Mouse (Mus musculus): Measurements from ENCODE around the gene Atp1a3. TPM values are rescaled to one million over a fixed set of nuclear protein-coding genes. Genes with fewer than 3 reads are reported as not detected.

The Atp1a3 gene
- polyA plus RNA-seq, 1 experiment from 2014 or later, result 429 TPM

GRCm38 (mm10) chr7:24931651-24932050, 74.1 kb downstream of the Atp1a3 start:
- no peak overlapping the region for H3K4me2 ChIP-seq (ENCODE audit: low read depth, low read length)
- H3K27ac ChIP-seq (ENCODE audit: low read depth, low read length), result no peak overlapping the region
- peaks cover 6% of the 10 kb centered on the region; the same call in 1 of the 2 replicates for H3K4me1 ChIP-seq (ENCODE audit: control insufficient read depth, insufficient read depth, low read length)
- H3K36me3 ChIP-seq (ENCODE audit: control insufficient read depth, insufficient read depth, low read length), result 0 out of 2 replicates have a peak, but pooled peaks cover 9% of the 10 kb centered on the region
- ATAC-seq (ENCODE audit: low read depth), result no peak
- H3K9me3 ChIP-seq (ENCODE audit: control insufficient read depth, low read length), result no peaks in the 10 kb centered on the region
- WGBS, result 0% methylated on average over 15 of the region's 15 CpGs
- H3K4me3 ChIP-seq (ENCODE audit: low read depth, low read length), result no peak overlapping the region
- H3K9ac ChIP-seq (replicated peaks; ENCODE audit: low read depth, low read length), result no peak overlapping the region
- peaks cover 38% of the 10 kb centered on the region for H3K27me3 ChIP-seq (ENCODE audit: control insufficient read depth, insufficient read depth, low read length)

DNA sequence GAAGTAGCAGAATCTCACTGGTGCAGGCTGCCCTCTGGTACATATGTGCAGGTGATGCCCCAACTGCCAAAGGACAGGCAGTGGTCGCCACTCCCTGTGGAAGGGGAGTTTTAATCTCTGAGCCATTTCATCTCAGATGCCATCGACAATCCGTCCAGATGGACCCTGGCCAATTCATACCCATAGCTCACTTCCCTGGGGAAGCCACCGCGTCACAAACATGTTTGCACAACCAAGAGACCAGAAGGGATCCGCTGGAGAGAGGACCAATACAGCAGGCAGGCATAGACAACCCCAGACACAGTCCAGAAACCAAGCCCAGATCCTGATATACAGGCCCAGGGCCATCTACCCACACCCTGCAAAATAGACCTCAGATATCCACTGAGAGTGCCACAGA, 75.3 kb downstream of the Atp1a3 start:
- no peak overlapping the region for H3K4me2 ChIP-seq (ENCODE audit: low read depth, low read length)

More for the DNA sequence above, 75.3 kb downstream of the Atp1a3 start:
- no peak overlapping the region for H3K27ac ChIP-seq (ENCODE audit: low read depth, low read length)
- H3K9me3 ChIP-seq (ENCODE audit: control insufficient read depth, low read length), result no peaks in the 10 kb centered on the region
- no peak overlapping the region for H3K4me3 ChIP-seq (ENCODE audit: low read depth, low read length)
- peaks cover 38% of the 10 kb centered on the region for H3K27me3 ChIP-seq (ENCODE audit: control insufficient read depth, insufficient read depth, low read length)
- ATAC-seq (ENCODE audit: low read depth), result no peak
- H3K36me3 ChIP-seq (ENCODE audit: control insufficient read depth, insufficient read depth, low read length), result peaks cover 17% of the 10 kb centered on the region
- no peak overlapping the region for H3K9ac ChIP-seq (replicated peaks; ENCODE audit: low read depth, low read length)
- WGBS, result 39% methylated on average over 6 of the region's 6 CpGs
- peaks cover 6% of the 10 kb centered on the region; the same call in 1 of the 2 replicates for H3K4me1 ChIP-seq (ENCODE audit: control insufficient read depth, insufficient read depth, low read length)

Small RNAs within 50 kb of the gene (microRNA-seq; reads per million reads assigned to microRNA genes)
- gene Mir7046 (not detected), gene Mir7047 (2.6 reads per million)

Other genes starting within 250 kb of the Atp1a3 start
- 0.11 TPM in 1 of 2 replicates, not detected in the other for gene Cd177, start 245.6 kb downstream of the Atp1a3 start, polyA plus RNA-seq (2014; fragmentation: Nextera tagmentation; extraction: Ambion mirVana)
- gene Ceacam10, start 228.8 kb downstream of the Atp1a3 start, polyA plus RNA-seq (2014; fragmentation: Nextera tagmentation; extraction: Ambion mirVana), result 0.99 and 1.2 TPM in 2 replicates
- gene Gm9844, start 143.7 kb downstream of the Atp1a3 start, polyA plus RNA-seq (2014; fragmentation: Nextera tagmentation; extraction: Ambion mirVana), result 25.0 and 25.6 TPM in 2 replicates
- gene Lypd4, start 136.0 kb downstream of the Atp1a3 start, polyA plus RNA-seq (2014; fragmentation: Nextera tagmentation; extraction: Ambion mirVana), result not detected in 2 replicates
- 0.22 TPM in 1 of 2 replicates, not detected in the other for gene Dmrtc2, start 135.9 kb downstream of the Atp1a3 start, polyA plus RNA-seq (2014; fragmentation: Nextera tagmentation; extraction: Ambion mirVana)
- 1,219 and 1,260 TPM in 2 replicates for gene Rps19, start 121.6 kb downstream of the Atp1a3 start, polyA plus RNA-seq (2014; fragmentation: Nextera tagmentation; extraction: Ambion mirVana)
- 0.16 and 0.18 TPM in 2 replicates for gene Cd79a, start 108.6 kb downstream of the Atp1a3 start, polyA plus RNA-seq (2014; fragmentation: Nextera tagmentation; extraction: Ambion mirVana)
- gene Arhgef1, start 103.0 kb downstream of the Atp1a3 start, polyA plus RNA-seq (2014; fragmentation: Nextera tagmentation; extraction: Ambion mirVana), result 65.6 and 71.6 TPM in 2 replicates
- 1.2 and 1.5 TPM in 2 replicates for gene Gm4881, start 61.5 kb downstream of the Atp1a3 start, polyA plus RNA-seq (2014; fragmentation: Nextera tagmentation; extraction: Ambion mirVana)
- gene Rabac1, start 33.2 kb downstream of the Atp1a3 start, polyA plus RNA-seq (2014; fragmentation: Nextera tagmentation; extraction: Ambion mirVana), result 319 and 339 TPM in 2 replicates
- 22.2 and 28.1 TPM in 2 replicates for gene Grik5, start 66.4 kb upstream of the Atp1a3 start, polyA plus RNA-seq (2014; fragmentation: Nextera tagmentation; extraction: Ambion mirVana)
- 24.6 and 27.3 TPM in 2 replicates for gene Zfp574, start 66.6 kb upstream of the Atp1a3 start, polyA plus RNA-seq (2014; fragmentation: Nextera tagmentation; extraction: Ambion mirVana)
- gene Pou2f2, start 173.8 kb upstream of the Atp1a3 start, polyA plus RNA-seq (2014; fragmentation: Nextera tagmentation; extraction: Ambion mirVana), result 27.5 and 33.6 TPM in 2 replicates
- gene Dedd2, start 214.7 kb upstream of the Atp1a3 start, polyA plus RNA-seq (2014; fragmentation: Nextera tagmentation; extraction: Ambion mirVana), result 14.9 and 15.3 TPM in 2 replicates
- gene Zfp526, start 215.5 kb upstream of the Atp1a3 start, polyA plus RNA-seq (2014; fragmentation: Nextera tagmentation; extraction: Ambion mirVana), result 1.7 and 2.8 TPM in 2 replicates
- gene Gsk3a, start 231.9 kb upstream of the Atp1a3 start, polyA plus RNA-seq (2014; fragmentation: Nextera tagmentation; extraction: Ambion mirVana), result 21.5 and 25.1 TPM in 2 replicates
- 4.5 and 4.8 TPM in 2 replicates for gene Erf, start 244.8 kb upstream of the Atp1a3 start, polyA plus RNA-seq (2014; fragmentation: Nextera tagmentation; extraction: Ambion mirVana)